Mouse (Mus musculus): ENCODE results near the gene Serpinb1a. TPM values are rescaled to one million over a fixed set of nuclear protein-coding genes. Genes with fewer than 3 reads are reported as not detected.

Serpinb1a gene
- polyA plus RNA-seq, 2 experiments from 2014 or later = 12.7 to 13.2 TPM

- no peak for ATAC-seq
Measured at GRCm38 (mm10) chr13:32834513-32834912, 16.5 kb downstream of the Serpinb1a start.

GRCm38 (mm10) chr13:32833237-32833636 is 17.7 kb downstream of the Serpinb1a start:
- ATAC-seq = no peak

GRCm38 (mm10) chr13:32832776-32833175 is 18.2 kb downstream of the Serpinb1a start:
- ATAC-seq = no peak

GRCm38 (mm10) chr13:32831505-32832273 is 19.3 kb downstream of the Serpinb1a start:
- ATAC-seq = no peak

- ATAC-seq = no peak
Measured at GRCm38 (mm10) chr13:32828886-32829285, 22.1 kb downstream of the Serpinb1a start.

GRCm38 (mm10) chr13:32827951-32828350 is 23.0 kb downstream of the Serpinb1a start:
- ATAC-seq = peak; percentile 41

GRCm38 (mm10) chr13:32827111-32827822 is 23.7 kb downstream of the Serpinb1a start:
- no peak for ATAC-seq

GRCm38 (mm10) chr13:32825546-32825945 is 25.4 kb downstream of the Serpinb1a start:
- ATAC-seq = no peak

- ATAC-seq = no peak
Measured at GRCm38 (mm10) chr13:32824377-32825330, 26.3 kb downstream of the Serpinb1a start.

GRCm38 (mm10) chr13:32823126-32823525 is 27.9 kb downstream of the Serpinb1a start:
- no peak for ATAC-seq

GRCm38 (mm10) chr13:32821671-32822070 is 29.3 kb downstream of the Serpinb1a start:
- no peak for ATAC-seq

GRCm38 (mm10) chr13:32819926-32820325 is 31.1 kb downstream of the Serpinb1a start:
- no peak for ATAC-seq

GRCm38 (mm10) chr13:32819241-32819640 is 31.7 kb downstream of the Serpinb1a start:
- no peak for ATAC-seq

- no peak for ATAC-seq
Measured at GRCm38 (mm10) chr13:32807624-32808023, 43.4 kb downstream of the Serpinb1a start.

GRCm38 (mm10) chr13:32806820-32807219 is 44.2 kb downstream of the Serpinb1a start:
- no peak for ATAC-seq

GRCm38 (mm10) chr13:32803701-32804345 is 47.2 kb downstream of the Serpinb1a start:
- no peak for ATAC-seq

- no peak for ATAC-seq
Measured at GRCm38 (mm10) chr13:32802259-32803081, 48.5 kb downstream of the Serpinb1a start, which contains the start of gene D930007J09Rik. D930007J09Rik (minus strand) TSS chr13:32802849.

- peak; percentile 94 for ATAC-seq
Measured at GRCm38 (mm10) chr13:32801693-32802221, 49.2 kb downstream of the Serpinb1a start, which contains the start of gene Wrnip1. Wrnip1 (plus strand) TSS chr13:32802038.

- ATAC-seq = no peak
Measured at GRCm38 (mm10) chr13:32800859-32801258, 50.1 kb downstream of the Serpinb1a start.

GRCm38 (mm10) chr13:32799131-32799530 is 51.9 kb downstream of the Serpinb1a start:
- no peak for ATAC-seq

GRCm38 (mm10) chr13:32797085-32797484 is 53.9 kb downstream of the Serpinb1a start:
- ATAC-seq = no peak

Data from CD4-positive, CD25-positive, alpha-beta regulatory T cell, adult 4 months (primary cell).